Mouse (Mus musculus) embryo, embryonic 9.5 days (tissue): ENCODE data around the gene Panx1.

Source experiments
- DNase-seq: peaks from one replicate; pipeline ENCODE4 v3.0.0-alpha.2; 2017; ENCODE audit errors: extremely low spot score

The Panx1 gene

GRCm38 (mm10) chr9:14970805-14971525, 74.3 kb downstream of the Panx1 start:
- no peak for DNase-seq

- no peak for DNase-seq
These were observed 75.1 kb downstream of the Panx1 start for GRCm38 (mm10) chr9:14970211-14970610.

GRCm38 (mm10) chr9:14967598-14967997, 77.7 kb downstream of the Panx1 start:
- no peak for DNase-seq

GRCm38 (mm10) chr9:14966787-14967186, 78.5 kb downstream of the Panx1 start:
- no peak for DNase-seq

GRCm38 (mm10) chr9:14965368-14965767, 79.9 kb downstream of the Panx1 start:
- DNase-seq = no peak

GRCm38 (mm10) chr9:14962769-14963168, 82.5 kb downstream of the Panx1 start:
- DNase-seq = no peak

GRCm38 (mm10) chr9:14954659-14955058, 90.6 kb downstream of the Panx1 start:
- no peak for DNase-seq
